Mouse (Mus musculus) kidney, adult 2 months (tissue): Measurements from ENCODE around the gene Slc22a23. TPM values are rescaled to one million over a fixed set of nuclear protein-coding genes. Genes with fewer than 3 reads are reported as not detected.

Source experiments
- DNase-seq: peaks from one replicate; pipeline ENCODE4 v3.0.0; 2021
- H3K27ac ChIP-seq: fragments of 200-500 bp; 2 replicates; pipeline ENCODE4 v1.5.1; 2012; ENCODE audit warnings: low read depth, low read length, control low read depth, inconsistent platforms; ENCODE audit not compliant: insufficient read depth
- H3K27me3 ChIP-seq: fragments of 200-500 bp; replicated peaks from 2 replicates; pipeline ENCODE4 v1.6.1; 2012; ENCODE audit warnings: mild to moderate bottlenecking, moderate library complexity, low read length, inconsistent platforms; ENCODE audit not compliant: control insufficient read depth, insufficient read depth
- H3K36me3 ChIP-seq: fragments of 200-500 bp; 2 replicates; pipeline ENCODE4 v1.6.1; 2012; ENCODE audit warnings: mild to moderate bottlenecking, moderate library complexity, low read length, inconsistent platforms; ENCODE audit not compliant: control insufficient read depth, insufficient read depth
- H3K4me1 ChIP-seq: fragments of 200-500 bp; 2 replicates; pipeline ENCODE4 v1.6.1; 2011; ENCODE audit warnings: low read length; ENCODE audit not compliant: control insufficient read depth, insufficient read depth
- H3K4me3 ChIP-seq: fragments of 200-500 bp; 2 replicates; pipeline ENCODE4 v1.5.1; 2011; ENCODE audit warnings: mild to moderate bottlenecking, low read depth, low read length, control low read depth; ENCODE audit not compliant: insufficient read depth
- CTCF ChIP-seq: fragments of 200-500 bp; conservative IDR thresholded peaks from 2 replicates; pipeline ENCODE4 v1.5.1; 2011; ENCODE audit warnings: low read depth, mild to moderate bottlenecking, control low read depth, low read length, moderate library complexity, mixed read lengths; ENCODE audit not compliant: insufficient read depth, insufficient read length
- POLR2A ChIP-seq: fragments of 200-500 bp; IDR thresholded peaks from one replicate; pipeline ENCODE4 v1.6.1; 2011; ENCODE audit warnings: low read depth, low read length, control low read depth
- WGBS: fragments of 180-500 bp; shearing (Covaris S2); methylation state at CpG from one replicate; pipeline ENCODE4 v1.1.7; 2018; 5-methylcytosine and 5-hydroxymethylcytosine counted together
- polyA plus RNA-seq: library from polyadenylated mRNA; depleted of rRNA; stranded (reverse); fragments of >200 nt; gene quantifications from 2 replicates; pipeline ENCODE4 v1.2.3, GENCODE M21; 2012

The Slc22a23 gene
- polyA plus RNA-seq, 1 experiment: 76.1 TPM

- no peaks in the 10 kb centered on the region for H3K36me3 ChIP-seq
- TF ChIP-seq POLR2A (no peak), CTCF (no peak)
- peaks cover 4% of the 10 kb centered on the region; the same call in 1 of the 2 replicates for H3K4me1 ChIP-seq
- no peaks in the 10 kb centered on the region for H3K27me3 ChIP-seq
- H3K4me3 ChIP-seq: peak within 1 kb of the TSS; percentile 93
- H3K27ac ChIP-seq: peak within 1 kb of the TSS; percentile 91
- DNase-seq: peak; percentile 96
- WGBS: 1% methylated on average over 44 of the region's 44 CpGs
Measured at GRCm38 (mm10) chr13:34162491-34163303, 182.3 kb downstream of the Slc22a23 start, which contains the start of gene Psmg4. Gene Psmg4 (plus strand): TSS chr13:34162964.

GRCm38 (mm10) chr13:34159926-34160325, 185.1 kb downstream of the Slc22a23 start:
- TF ChIP-seq POLR2A: no peak
- TF ChIP-seq CTCF: no peak
- no peak overlapping the region for H3K4me3 ChIP-seq
- no peaks in the 10 kb centered on the region for H3K36me3 ChIP-seq
- no peaks in the 10 kb centered on the region for H3K27me3 ChIP-seq
- WGBS: 67% methylated on average over 1 of the region's 1 CpGs
- no peak for DNase-seq
- H3K27ac ChIP-seq: no peak overlapping the region
- peaks cover 4% of the 10 kb centered on the region; the same call in 1 of the 2 replicates for H3K4me1 ChIP-seq

GRCm38 (mm10) chr13:34157596-34158157, 187.3 kb downstream of the Slc22a23 start:
- Histone ChIP-seq H3K4me1 (peaks cover 12% of the 10 kb centered on the region), H3K27me3 (no peaks in the 10 kb centered on the region), H3K36me3 (no peaks in the 10 kb centered on the region), H3K4me3 (no peak overlapping the region), H3K27ac (no peak overlapping the region)
- DNase-seq: no peak
- 86% methylated on average over 3 of the region's 3 CpGs for WGBS
- no peak for TF ChIP-seq CTCF
- no peak for TF ChIP-seq POLR2A

GRCm38 (mm10) chr13:34156840-34157185, 188.2 kb downstream of the Slc22a23 start:
- 62% methylated on average over 2 of the region's 2 CpGs for WGBS
- Histone ChIP-seq H3K4me1 (peaks cover 13% of the 10 kb centered on the region), H3K27ac (no peak overlapping the region), H3K36me3 (no peaks in the 10 kb centered on the region), H3K4me3 (no peak overlapping the region), H3K27me3 (no peaks in the 10 kb centered on the region)
- DNase-seq: no peak
- no peak for TF ChIP-seq POLR2A
- no peak for TF ChIP-seq CTCF

GRCm38 (mm10) chr13:34156133-34156839, 188.7 kb downstream of the Slc22a23 start:
- no peak for DNase-seq
- Histone ChIP-seq H3K36me3 (no peaks in the 10 kb centered on the region), H3K4me3 (no peak overlapping the region), H3K27me3 (no peaks in the 10 kb centered on the region), H3K27ac (no peak overlapping the region), H3K4me1 (peaks cover 13% of the 10 kb centered on the region)
- TF ChIP-seq POLR2A (no peak), CTCF (no peak)
- WGBS: 69% methylated on average over 8 of the region's 8 CpGs

GRCm38 (mm10) chr13:34154931-34155272, 190.1 kb downstream of the Slc22a23 start:
- TF ChIP-seq CTCF: peak; percentile 60
- no peak for TF ChIP-seq POLR2A
- WGBS: 14% methylated on average over 3 of the region's 3 CpGs
- Histone ChIP-seq H3K4me3 (peak overlapping the region; percentile 24), H3K36me3 (no peaks in the 10 kb centered on the region), H3K27me3 (no peaks in the 10 kb centered on the region), H3K27ac (0 out of 2 replicates have a peak overlapping the region, but pooled peaks have one; percentile 16), H3K4me1 (peaks cover 13% of the 10 kb centered on the region)
- DNase-seq: peak; percentile 83
